Mouse (Mus musculus) right cerebral cortex, adult 18-20 months (tissue): ENCODE results near the gene Etv3.
"Not testable (repeated sequence)": the region's sequence is repeated elsewhere in the genome, so short reads cannot be mapped to it uniquely, and the experiment has no call there.

ENCODE experiments used
- DNase-seq: peaks from one replicate; pipeline ENCODE4 v3.0.0; 2022; ENCODE audit warnings: mixed read lengths

The Etv3 gene

DNA sequence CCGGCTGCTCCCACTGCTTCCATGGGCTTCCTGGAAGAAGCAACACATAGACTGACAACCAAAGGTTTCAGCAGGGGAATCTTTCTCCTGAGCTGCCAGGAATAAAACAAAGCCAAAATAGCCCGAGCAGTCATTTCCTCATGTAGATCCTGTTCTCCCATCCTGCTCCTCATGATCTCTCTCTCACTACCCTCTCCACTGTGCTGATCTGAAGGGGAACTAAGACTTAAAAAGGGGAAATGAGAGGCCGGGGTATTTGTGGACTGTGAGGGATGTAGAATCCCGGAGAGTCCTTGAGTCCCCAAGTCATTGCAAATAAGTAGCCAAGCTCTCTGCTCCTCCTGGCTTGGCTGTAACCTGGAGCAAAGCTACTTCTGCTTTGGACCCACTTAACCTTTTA is 4.1 kb upstream of the Etv3 start:
- DNase-seq: no peak

DNA sequence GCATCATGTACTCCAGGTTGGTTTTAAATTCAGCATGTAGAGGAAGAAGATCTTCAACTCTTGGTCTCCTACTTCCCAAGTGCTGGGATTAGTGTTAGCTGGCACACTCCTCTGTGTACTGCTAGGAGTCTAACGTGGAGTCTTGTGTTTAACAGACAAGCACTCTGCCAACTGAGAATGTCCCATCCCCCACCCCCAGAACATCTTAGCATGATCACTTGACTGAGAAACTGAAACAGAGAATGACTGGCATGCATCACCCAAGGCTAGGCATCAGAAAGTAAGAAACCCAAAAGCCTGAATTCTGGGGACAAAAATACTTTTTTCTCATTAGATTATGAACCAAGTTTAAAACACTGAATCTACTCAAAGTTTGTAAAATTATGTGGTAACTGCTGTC is 3.4 kb upstream of the Etv3 start:
- no peak for DNase-seq

DNA sequence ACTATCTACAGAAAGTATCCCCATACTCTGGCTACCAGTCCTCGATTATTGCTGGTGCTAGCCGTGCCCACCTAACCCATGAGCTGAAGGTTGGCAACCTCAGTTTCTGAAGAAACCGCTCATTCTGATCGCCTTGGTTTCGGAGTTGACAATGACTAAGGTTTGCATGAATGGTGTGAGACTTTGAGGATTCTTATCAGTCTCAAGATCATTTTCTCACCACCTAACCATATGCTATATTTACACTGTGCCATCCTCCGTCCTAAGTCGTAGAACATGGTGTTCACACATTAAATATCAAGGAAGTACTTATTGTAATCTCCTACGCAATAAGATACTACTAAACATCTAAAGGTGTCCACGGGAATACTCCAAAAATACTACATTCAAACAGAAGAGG is 1.5 kb upstream of the Etv3 start:
- DNase-seq: no peak

DNA sequence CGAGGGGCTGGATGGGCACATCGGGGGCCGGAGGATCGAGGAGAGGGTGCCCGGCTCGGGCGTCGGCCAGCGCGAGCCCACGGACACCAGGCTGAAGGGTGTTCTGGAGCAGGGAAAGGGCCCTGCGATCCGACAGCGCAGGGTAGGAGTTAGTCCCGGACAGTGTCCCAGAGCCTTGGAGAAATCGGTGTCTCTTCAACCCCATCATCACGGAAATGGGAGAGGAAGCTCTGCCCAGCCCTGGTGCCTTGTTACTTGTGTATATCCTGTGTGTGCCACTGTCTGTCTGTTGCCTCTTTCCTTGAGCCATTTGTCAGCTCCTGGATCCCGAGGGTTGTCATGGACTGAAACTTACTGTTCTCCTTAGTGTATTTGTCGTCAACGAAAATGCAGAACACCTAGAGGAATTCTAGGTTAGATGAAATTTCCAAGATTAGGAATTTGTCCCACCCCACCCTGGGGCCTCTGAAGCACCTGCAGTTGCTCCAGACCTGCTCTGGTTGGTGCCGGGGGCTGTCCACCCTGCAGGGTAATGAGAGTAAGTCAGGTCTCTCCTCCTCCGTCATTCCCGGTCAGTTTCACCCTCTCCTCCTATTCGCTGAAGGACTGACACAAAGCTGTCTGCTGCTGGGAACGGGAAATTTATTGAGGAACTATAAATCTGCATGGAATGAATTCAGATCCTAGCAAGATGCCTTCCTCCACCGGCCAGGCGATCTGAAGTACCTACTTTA is 797 bp downstream of the Etv3 start:
- no peak for DNase-seq

DNA sequence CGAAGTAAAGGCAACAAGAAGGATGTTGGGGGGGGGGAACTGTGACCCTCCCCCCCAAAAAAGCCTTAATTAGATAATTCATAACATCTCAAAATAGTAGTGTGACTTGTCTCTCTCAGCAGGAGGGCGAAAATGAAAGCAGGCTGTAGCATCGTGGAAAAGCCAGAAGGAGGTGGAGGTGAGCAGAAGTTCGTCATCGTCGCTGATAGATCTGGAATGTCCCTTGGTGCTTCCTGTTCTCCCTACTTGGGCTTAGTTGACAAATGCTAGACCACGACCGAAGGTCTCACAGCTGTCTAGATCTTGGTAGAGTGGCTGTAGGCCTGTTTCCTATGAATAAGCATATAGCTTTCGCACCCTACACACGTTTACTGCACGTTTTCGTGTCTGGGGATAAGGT is 1.9 kb downstream of the Etv3 start:
- no peak for DNase-seq

DNA sequence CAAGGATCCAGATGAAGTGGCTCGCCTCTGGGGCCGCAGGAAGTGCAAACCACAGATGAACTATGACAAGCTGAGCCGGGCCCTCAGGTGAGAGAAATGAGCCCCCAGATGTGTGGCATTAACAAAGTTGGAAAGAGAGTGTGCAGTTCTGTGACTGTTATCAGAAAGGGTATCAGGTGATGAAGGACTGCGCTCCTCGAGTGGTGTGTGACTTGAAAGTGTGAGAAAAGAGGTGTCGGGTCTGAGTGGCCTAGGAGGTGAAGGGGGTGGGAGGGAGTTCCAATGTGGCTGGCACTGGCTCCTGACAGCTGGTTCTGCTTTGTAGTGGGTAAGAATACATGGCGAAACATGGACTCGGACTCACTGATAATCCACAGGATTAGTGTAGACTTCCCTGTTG is 2.8 kb downstream of the Etv3 start:
- no peak for DNase-seq

DNA sequence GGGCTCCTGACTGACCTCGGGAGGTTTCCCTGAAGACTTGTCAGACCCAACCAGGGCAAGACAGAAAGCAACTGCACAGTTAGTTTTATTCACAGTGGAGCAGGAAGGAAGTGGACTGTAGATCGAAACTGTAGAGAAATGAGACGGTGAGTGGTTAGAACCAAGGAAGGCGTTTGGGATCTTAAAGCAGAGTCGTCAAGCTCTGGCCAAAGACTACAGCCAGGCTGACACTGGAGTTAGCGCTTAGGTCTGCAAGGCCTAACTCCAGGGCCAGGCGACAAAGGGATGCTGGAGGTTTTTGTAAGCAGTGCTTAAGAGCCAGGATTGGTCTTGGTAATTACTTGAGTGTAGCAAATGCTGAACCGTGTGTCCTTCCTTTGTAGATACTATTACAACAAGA is 3.6 kb downstream of the Etv3 start:
- DNase-seq: no peak

DNA sequence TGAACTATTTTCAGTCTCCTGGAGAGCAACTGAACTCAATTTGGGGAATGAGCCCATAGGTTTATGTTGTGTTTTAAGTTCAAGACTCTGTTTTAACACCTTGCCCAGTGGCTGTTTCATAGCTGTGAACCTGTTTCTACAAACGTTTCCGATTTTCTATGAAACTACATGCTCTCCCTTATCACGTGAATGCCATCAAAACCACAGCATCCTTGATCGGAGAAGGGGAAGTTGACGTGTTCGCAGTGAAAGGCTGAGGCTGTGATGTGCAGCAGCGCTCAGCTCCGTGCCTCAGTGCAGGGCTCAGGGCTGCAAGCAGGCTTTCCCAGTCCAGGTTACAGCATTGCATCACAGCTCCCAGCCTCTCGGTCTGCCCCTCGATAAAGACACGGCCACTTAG is 4.4 kb downstream of the Etv3 start:
- no peak for DNase-seq

DNA sequence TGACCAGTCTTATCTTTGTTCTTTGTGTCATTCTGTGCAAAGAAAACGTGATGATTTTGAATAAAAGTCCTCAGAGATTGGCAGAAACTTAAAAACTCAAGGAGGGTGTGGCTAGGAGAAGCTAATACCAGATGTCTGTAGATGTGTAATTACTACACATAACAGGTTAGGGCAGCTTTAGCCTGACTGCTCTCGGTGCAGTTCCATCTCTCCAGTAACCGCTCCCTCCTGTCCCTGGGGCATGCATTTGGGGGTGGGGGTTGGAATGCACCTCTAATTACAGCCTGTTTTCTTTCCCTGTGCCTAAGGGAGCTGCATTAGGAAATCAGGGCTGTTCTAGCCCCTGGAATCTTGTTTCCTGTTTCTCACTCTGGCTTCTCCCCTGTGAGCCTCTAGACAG is 5.0 kb downstream of the Etv3 start:
- no peak for DNase-seq

DNA sequence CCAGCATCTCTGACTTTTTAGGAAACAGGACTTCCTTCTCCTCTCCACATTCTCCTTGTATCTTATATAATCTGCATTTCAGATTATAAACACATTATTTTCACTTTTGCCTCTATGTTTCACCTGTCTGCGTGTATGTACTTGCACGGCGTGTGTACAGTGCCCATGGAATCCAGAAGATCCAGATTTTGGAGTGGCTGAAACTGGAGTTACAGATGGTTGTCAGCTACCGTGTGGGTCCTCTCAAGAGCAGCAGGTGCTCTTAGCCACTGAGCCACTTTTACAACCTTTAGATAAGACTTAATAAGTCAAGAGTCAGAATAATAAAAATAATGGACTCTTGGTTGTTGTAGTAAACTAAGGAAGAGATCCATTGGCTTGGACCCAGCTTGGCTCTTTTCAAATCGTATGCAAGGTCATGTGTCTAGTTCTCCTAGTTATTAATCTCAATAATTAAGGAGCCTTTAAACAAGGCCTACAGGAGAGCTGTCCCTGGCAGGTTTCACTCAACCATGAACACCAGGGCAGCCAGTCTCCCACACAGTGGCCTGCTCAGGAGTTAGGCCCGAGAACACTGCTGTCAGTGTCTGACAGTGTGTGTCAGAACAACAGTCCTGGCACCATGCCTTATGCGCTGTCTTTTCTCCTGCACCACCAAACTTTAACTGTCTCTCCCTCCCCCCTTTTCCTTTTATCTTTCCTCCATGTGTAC is 8.6 kb downstream of the Etv3 start:
- no peak for DNase-seq

DNA sequence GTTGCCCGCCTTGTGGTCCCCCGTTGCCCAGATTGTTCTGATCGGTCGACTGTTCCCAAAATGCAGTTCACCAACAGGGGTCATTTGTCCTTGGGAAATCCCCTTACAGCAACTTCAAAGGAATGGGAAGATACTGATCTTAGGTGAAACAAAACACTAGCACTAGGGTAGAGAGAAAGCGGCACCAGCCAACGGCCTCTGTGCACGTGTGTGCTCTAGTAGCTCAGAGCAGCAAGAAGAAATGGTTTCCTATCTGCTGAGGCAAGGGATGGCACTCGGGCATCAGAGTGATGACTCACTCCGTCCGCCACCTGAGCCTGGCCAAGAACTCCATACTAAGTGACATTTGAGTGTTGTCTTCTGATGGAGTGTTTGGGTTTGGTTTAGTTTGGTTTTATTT is 12.8 kb downstream of the Etv3 start:
- no peak for DNase-seq

DNA sequence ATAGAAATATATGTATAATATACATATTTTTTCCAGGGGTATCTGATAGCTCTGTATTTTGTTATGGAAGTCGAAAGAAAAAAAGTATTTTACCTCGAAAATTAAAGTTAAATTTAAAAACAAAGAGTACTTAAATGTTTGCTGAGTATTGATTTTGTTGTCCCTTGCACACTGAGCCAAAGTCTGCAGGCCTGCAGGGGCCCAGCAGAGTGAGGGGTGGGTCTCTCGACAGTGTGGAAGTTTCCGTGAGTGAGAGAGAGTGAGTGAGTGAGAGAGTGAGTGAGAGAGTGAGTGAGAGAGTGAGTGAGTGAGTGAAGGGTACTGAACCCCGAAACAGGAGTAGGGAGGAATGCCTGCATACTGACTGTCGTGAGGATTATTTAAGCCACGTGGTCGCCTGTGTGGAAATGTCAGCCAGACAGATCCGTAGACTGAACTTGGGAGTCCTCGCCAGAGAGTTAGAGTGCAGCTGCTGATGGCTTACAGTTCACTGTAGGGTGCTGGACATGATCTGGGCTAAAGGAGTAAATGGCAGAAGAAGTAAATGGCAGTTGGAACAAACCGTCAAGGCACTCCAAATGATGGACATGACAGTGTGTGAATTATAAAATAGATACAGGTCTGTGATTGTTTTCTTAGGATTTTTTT is 14.9 kb downstream of the Etv3 start:
- DNase-seq: no peak

DNA sequence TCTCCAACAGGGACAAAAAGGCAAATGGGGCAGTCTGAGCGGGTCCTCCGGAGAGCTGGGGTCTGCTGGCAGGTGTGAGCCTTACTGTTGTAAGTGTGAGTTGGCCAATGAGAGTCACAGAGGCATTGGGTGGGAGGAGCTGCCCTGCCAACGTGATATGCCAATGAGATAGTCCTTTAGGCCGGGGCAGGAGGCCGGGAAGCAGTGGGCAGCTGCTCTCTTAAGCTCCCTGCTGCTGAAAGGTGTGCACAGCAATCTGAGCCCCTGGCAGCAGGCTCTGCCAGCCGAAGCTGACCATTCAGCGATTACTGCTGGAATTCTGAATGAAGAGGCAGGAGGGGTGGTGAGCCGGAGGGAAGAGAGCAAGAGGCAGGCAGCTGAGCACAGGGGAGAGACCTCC is 15.5 kb downstream of the Etv3 start:
- no peak for DNase-seq

DNA sequence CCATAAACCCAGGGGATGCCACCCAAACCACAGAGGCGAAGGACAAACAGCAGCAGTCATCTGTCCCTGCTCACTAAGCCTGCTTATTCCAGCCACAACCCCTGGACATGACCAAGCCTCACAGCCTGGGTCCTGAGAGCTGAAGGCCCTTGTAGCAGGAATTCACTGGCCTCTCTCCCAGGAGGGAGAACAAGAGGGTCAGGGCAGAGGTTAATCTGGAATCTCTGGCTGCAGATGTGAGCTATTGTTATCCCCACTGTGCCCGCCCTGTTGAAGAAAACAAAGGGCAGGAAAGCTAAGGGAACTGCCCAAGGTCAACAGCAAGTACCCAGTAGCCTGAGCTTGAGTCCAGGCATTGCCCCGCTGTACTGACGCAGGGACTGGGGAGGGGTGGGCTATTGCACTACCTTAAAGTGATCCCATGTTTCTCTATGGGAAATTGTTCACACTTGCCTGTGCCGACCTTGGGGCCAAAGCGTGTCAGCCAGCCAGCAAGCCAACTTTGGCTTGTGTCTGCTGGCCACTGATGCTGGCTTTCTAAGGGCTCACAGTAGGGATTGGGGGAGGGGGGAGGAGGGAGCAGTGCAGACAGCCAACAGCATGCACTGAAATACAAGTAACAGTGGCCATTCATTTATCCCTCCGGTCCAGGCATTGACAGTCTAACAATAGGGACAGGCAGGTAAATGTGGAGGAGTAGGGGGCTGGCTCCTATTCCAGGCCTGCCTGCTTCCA is 17.4 kb downstream of the Etv3 start:
- DNase-seq: no peak

DNA sequence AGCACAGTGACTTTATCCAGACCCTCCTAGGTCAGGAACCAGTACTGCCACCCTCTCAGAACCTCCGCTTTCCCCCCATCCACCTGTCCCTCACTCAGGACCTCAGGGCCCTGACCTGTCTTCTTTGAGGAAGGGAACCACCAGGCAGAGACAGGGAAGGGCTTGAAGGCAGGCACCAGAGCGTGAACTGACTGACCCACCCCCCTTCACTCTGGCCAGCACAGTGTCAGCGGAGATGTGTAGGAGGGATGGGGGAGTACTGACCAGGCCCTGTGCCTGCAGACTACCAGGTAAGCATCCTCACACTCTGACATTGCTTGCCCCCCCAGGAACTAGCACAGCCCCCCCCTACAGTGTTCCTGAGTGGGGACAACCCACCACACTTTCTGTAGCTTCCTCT is 20.3 kb downstream of the Etv3 start:
- no peak for DNase-seq

DNA sequence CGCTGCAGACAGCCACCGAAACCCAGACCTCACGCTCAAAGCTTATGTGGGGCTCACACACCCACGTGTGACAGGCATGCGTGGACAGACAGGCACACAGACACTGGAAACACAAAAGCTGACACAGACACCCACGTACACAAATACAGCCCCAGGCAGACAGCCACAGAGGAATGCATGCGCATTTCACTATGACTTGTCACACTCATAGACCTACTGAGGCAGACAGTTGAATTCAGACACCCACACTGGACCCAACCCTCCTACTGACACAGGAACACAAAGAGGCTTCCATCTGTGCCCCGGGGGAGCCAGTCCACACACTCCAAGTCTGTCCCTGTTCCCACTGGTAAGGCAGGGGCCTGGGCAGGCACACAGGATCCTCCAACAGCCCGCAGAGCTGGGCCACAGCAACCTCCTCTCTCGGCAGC is 21.1 kb downstream of the Etv3 start:
- DNase-seq: peak; percentile 89

DNA sequence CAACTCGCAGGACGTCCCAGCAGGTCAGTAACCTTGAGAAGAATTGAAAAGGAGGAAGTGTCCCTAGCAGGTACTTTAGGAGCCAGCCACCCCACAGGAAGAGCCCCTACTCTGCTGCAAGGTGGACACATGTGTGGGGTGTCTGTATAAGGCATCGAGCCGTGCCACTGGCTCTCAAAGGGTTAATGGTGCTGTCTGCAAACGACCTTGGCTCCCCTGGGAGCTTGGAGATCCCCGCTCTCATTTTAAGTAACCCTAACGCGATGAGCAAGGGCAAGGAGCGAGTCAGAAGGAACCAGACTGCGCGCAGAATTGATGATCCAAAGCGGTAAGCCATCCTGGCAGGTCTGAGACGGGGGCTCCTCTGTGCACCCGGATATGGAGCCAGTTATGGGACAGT is 24.7 kb downstream of the Etv3 start:
- DNase-seq: no peak

DNA sequence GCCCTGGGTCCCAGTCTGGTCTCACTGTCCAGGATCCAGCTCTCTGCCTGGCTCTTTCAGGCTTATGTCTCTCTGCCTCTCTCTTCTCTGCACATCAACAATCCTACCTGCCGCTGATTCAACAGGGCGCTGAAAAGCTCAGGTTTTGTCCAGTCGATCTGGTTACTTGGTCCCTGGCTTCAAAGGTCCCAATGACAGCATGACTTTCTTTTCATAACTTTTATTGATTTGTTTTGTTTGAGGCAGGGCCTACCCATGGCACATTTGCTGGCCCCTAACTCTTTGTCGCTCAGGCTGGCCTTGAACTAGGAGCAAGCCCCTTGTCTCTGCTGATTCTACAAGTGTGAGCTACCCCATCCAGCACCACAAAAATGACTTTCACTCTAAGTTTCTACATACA is 27.1 kb downstream of the Etv3 start:
- DNase-seq: no peak

DNA sequence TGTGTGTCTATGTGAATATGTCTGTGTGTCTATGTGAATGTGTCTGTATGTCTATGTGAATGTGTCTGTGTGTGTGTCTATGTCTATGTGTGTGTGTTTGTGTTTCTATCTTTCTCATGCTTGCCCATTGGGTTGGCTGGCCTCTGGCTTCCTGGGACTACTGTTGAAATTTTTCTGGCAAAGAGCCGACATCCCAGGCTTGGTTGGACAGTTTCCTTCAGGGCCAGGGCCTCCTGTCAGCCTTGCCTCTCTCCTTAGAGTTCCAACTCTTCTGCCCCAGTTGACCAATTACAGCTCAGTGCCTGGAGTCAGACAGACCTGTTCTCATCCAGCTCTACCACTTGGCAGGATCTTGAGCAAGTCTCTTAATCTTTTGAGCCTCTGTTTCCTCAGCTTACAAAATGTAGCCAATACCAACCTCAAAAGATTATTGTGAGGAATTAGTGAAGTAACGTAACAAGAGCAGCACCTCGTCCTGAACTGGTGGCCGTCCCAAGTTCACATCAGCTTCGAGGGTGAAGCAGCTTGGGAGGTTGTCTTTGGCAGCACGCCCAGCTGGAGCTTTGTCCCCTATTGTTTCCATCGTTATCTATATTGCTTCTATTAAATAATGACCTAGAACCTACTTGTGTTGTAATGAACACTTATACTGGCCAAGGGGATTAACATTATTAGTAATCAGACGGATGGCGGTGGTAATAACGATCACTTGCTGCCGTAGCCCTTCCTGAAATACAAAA is 28.2 kb downstream of the Etv3 start:
- no peak for DNase-seq

DNA sequence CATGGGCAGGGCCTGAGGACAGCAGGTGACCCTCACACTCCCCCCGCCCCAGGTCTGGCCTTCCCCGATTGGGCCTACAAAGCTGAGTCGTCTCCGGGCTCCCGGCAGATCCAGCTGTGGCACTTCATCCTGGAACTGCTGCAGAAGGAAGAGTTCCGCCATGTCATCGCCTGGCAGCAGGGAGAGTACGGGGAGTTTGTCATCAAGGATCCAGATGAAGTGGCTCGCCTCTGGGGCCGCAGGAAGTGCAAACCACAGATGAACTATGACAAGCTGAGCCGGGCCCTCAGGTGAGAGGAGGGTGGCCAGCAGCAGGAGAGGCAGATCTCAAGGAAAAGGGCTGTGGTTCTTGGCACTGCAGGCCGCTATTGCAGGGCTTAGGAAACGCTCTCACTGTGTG is 29.7 kb downstream of the Etv3 start:
- not testable (repeated sequence) for DNase-seq

DNA sequence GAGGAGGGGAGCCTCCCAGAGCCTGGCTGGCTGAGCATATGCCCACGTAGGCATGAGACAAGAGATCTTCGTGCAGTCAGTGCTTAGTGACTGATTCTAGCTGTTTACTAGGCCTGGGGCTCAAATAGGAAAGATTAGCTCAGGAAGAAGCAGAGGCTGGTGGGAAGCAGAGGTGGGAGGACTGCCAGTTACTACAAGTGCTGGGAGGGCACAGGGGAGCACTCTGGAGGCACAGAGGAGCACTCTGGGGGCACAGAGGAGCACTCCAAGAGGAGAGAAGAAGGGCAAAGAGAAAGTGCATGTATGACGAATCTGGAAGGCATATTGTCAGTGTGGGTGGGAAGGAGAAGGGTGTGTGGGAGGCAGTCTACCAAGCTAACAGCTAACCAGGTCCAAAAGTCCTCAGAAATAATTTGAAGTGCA is 30.9 kb downstream of the Etv3 start:
- DNase-seq: peak; percentile 63

DNA sequence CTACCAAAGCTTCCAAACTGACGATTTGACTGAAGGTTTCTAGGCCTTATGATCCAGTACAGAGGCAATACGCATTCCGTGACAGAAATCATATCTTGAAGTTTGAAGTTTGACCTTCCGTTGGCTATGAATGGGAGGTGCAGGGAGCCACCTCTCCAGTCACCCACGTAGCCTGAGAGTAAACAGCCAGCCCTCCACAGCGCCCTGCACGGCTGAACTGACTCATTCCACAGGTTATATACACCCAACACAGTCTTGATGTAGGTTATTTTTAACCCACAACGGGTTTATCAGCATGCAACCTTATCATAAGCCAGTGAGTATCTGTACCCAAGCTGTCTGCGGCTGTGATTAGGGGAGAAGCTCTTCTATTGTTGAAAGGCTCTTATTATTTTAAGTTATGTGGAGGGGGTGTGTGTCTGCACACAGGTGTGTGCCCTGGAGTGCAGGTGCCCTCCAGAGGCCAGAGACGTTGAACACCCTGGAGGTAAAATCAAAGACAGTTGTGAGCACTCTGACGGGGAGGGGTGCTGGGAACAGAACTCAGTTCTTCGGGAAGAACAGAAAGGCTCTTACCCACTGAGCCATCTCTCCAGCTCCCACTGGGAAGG is 31.6 kb downstream of the Etv3 start:
- no peak for DNase-seq
